Mouse (Mus musculus): ENCODE data around the gene Psmg4. TPM values are rescaled to one million over a fixed set of nuclear protein-coding genes. Genes with fewer than 3 reads are reported as not detected.

The Psmg4 gene
- total and polyA plus RNA-seq, 3 experiments, result 121 to 161 TPM; not detected in 1

GRCm38 (mm10) chr13:34150271-34151027 lies 12.3 kb upstream of the Psmg4 start:
- DNase-seq (ENCODE audit: low read depth, low spot score), result no peak
- H3K9ac ChIP-seq (ENCODE audit: control insufficient read depth, low read depth, low read length, poor library complexity, severe bottlenecking), result no peak overlapping the region
- no peak for TF ChIP-seq MYB (IDR thresholded peaks at IDR 0.05; ENCODE audit: low read depth, low read length)

GRCm38 (mm10) chr13:34151425-34151824 lies 11.3 kb upstream of the Psmg4 start:
- DNase-seq (ENCODE audit: low read depth, low spot score), result no peak
- peaks cover 0 to 3% of the 10 kb centered on the region in 2 experiments; a peak in 1 of 4 replicates for H3K36me3 ChIP-seq (ENCODE audit: control insufficient read depth in 1 of 2, insufficient read depth in 2 of 2, low read length in 2 of 2)
- no peak overlapping the region for H3K9ac ChIP-seq (ENCODE audit: control insufficient read depth, low read depth, low read length, poor library complexity, severe bottlenecking)
- no peak overlapping the region for H3K4me3 ChIP-seq (ENCODE audit: control insufficient read depth in 1 of 2, insufficient read depth in 1 of 2, low read depth in 2 of 2, low read length in 2 of 2)
- TF ChIP-seq ZNF384 (IDR thresholded peaks at IDR 0.05; ENCODE audit: low read depth, low read length) (no peak), HCFC1 (IDR thresholded peaks at IDR 0.05; ENCODE audit: low read depth, low read length) (no peak), CTCF (IDR thresholded peaks at IDR 0.05 in 2 of 3, conservative IDR thresholded peaks at IDR 0.05 in 1 of 3; ENCODE audit: control insufficient read depth in 1 of 3, insufficient read depth in 1 of 3, low read depth in 2 of 3, low read length in 3 of 3, poor library complexity in 1 of 3, severe bottlenecking in 1 of 3) (no peak), ELF1 (IDR thresholded peaks at IDR 0.05; ENCODE audit: low read depth, low read length) (no peak), MAZ (IDR thresholded peaks at IDR 0.05; ENCODE audit: low read depth, low read length) (no peak), KAT2A (conservative IDR thresholded peaks at IDR 0.05; ENCODE audit: low read depth, low read length) (no peak), E2F4 (IDR thresholded peaks at IDR 0.05; ENCODE audit: borderline replicate concordance, low read depth, low read length) (no peak), MYC (IDR thresholded peaks at IDR 0.05; ENCODE audit: low read depth, low read length) (no peak), ZMIZ1 (IDR thresholded peaks at IDR 0.05; ENCODE audit: low read depth, low read length) (no peak), TAL1 (IDR thresholded peaks at IDR 0.05; ENCODE audit: low read length) (no peak), TBP (IDR thresholded peaks at IDR 0.05; ENCODE audit: low read depth, low read length) (no peak), GATA1 (IDR thresholded peaks at IDR 0.05; ENCODE audit: low read depth, low read length) (no peak), CHD2 (IDR thresholded peaks at IDR 0.05; ENCODE audit: low read length) (no peak), USF2 (IDR thresholded peaks at IDR 0.05; ENCODE audit: borderline replicate concordance in 1 of 2, insufficient read depth in 1 of 2, low read depth in 1 of 2, low read length in 2 of 2) (no peak), USF1 (IDR thresholded peaks at IDR 0.05; ENCODE audit: low read depth, low read length) (no peak), TCF12 (IDR thresholded peaks at IDR 0.05; ENCODE audit: low read depth, low read length) (no peak), JUND (IDR thresholded peaks at IDR 0.05; ENCODE audit: low read depth, low read length) (no peak), POLR2AphosphoS2 (IDR thresholded peaks at IDR 0.05; ENCODE audit: low read length) (no peak), POLR2A (IDR thresholded peaks at IDR 0.05; ENCODE audit: control insufficient read depth in 1 of 2, insufficient read depth in 1 of 2, low read depth in 1 of 2, low read length in 2 of 2, poor library complexity in 1 of 2) (no peak)
- H3K27me3 ChIP-seq (ENCODE audit: control insufficient read depth in 1 of 2, insufficient read depth in 2 of 2, low read length in 2 of 2), result peaks cover 0 to 2% of the 10 kb centered on the region in 2 experiments; a peak in 1 of 4 replicates
- H3K9me3 ChIP-seq (replicated peaks; ENCODE audit: insufficient read depth, low read length), result no peaks in the 10 kb centered on the region
- peaks cover 2 to 4% of the 10 kb centered on the region in 2 experiments; a peak in 2 of 4 replicates for H3K4me1 ChIP-seq (ENCODE audit: control insufficient read depth in 1 of 2, insufficient read depth in 2 of 2, low read length in 2 of 2)
- H3K27ac ChIP-seq (ENCODE audit: control insufficient read depth, low read depth, low read length), result no peak overlapping the region
- H3K79me2 ChIP-seq (ENCODE audit: control insufficient read depth, insufficient read depth, low read length, poor library complexity), result no peaks in the 10 kb centered on the region

More at GRCm38 (mm10) chr13:34150271-34151027, 12.3 kb upstream of the Psmg4 start:
- Histone ChIP-seq H3K79me2 (ENCODE audit: control insufficient read depth, insufficient read depth, low read length, poor library complexity) (no peaks in the 10 kb centered on the region), H3K27me3 (ENCODE audit: control insufficient read depth in 1 of 2, insufficient read depth in 2 of 2, low read length in 2 of 2) (peaks cover 0 to 2% of the 10 kb centered on the region in 2 experiments; a peak in 1 of 4 replicates), H3K9me3 (replicated peaks; ENCODE audit: insufficient read depth, low read length) (no peaks in the 10 kb centered on the region), H3K4me1 (ENCODE audit: control insufficient read depth in 1 of 2, insufficient read depth in 2 of 2, low read length in 2 of 2) (peaks cover 2 to 4% of the 10 kb centered on the region in 2 experiments; a peak in 2 of 4 replicates), H3K27ac (ENCODE audit: control insufficient read depth, low read depth, low read length) (no peak overlapping the region), H3K4me3 (ENCODE audit: control insufficient read depth in 1 of 2, insufficient read depth in 1 of 2, low read depth in 2 of 2, low read length in 2 of 2) (no peak overlapping the region), H3K36me3 (ENCODE audit: control insufficient read depth in 1 of 2, insufficient read depth in 2 of 2, low read length in 2 of 2) (peaks cover 0 to 3% of the 10 kb centered on the region in 2 experiments; a peak in 1 of 4 replicates)

Data from MEL (cell line).